14 mouse cellular contexts compared by ENCODE assay signal in genomic region chr1:85969519-85969918, GRCm38 (mm10). TPM values are rescaled to one million over a fixed set of nuclear protein-coding genes. Genes with fewer than 3 reads are reported as not detected.
DNase-seq lines count a peak whose midpoint lies in the region; ATAC-seq and TF ChIP-seq lines count a peak whose summit lies in the region.
"Had no signal": no experiment of that assay in that cellular context is flagged by ENCODE, and none has a peak within 500 bp of the region (broad histone marks: within the 10 kb centered on the region; RNA-seq: fewer than 3 reads in every experiment).

No protein-coding gene starts in this region.

- H3K27me3 ChIP-seq in neural tube, embryonic 12.5 days (replicated peaks) = no peaks in the 10 kb centered on the region
- no peaks in the 10 kb centered on the region for H3K27me3 ChIP-seq in forebrain, postnatal 0 days (ENCODE audit: insufficient read depth, low read length)
- H3K27me3 ChIP-seq in neural tube, embryonic 15.5 days (replicated peaks) = no peaks in the 10 kb centered on the region
- H3K27me3 ChIP-seq: liver, embryonic 13.5 days; midbrain, embryonic 12.5 days had no signal

- no peaks in the 10 kb centered on the region for H3K36me3 ChIP-seq in neural tube, embryonic 12.5 days
- no peaks in the 10 kb centered on the region for H3K36me3 ChIP-seq in forebrain, postnatal 0 days (ENCODE audit: insufficient read depth)
- no peaks in the 10 kb centered on the region for H3K36me3 ChIP-seq in neural tube, embryonic 15.5 days
- H3K36me3 ChIP-seq: liver, embryonic 13.5 days; midbrain, embryonic 12.5 days had no signal

- H3K4me2 ChIP-seq in neural tube, embryonic 12.5 days (replicated peaks) = no peak overlapping the region
- no peak overlapping the region for H3K4me2 ChIP-seq in forebrain, postnatal 0 days (ENCODE audit: low read depth)
- H3K4me2 ChIP-seq in neural tube, embryonic 15.5 days = no peak overlapping the region
- H3K4me2 ChIP-seq: liver, embryonic 13.5 days; midbrain, embryonic 12.5 days had no signal

- peak; percentile 30 to 33 for DNase-seq in frontal cortex, postnatal 14 days (ENCODE audit: low spot score in 2 of 2)
- DNase-seq in neural tube, embryonic 10.5 days (ENCODE audit: extremely low spot score, low spot score) = no peak
- DNase-seq in forebrain, postnatal 0 days = peak; percentile 70
- DNase-seq in adrenal gland, adult 8-10 months = no peak
- no peak for DNase-seq in gastrocnemius, postnatal 25 days
- DNase-seq: kidney, postnatal 10 days; liver, embryonic 13.5 days; thymus, postnatal 14 days had no signal

- no peak overlapping the region for H3K9ac ChIP-seq in neural tube, embryonic 12.5 days
- no peak overlapping the region for H3K9ac ChIP-seq in forebrain, postnatal 0 days
- no peak overlapping the region for H3K9ac ChIP-seq in neural tube, embryonic 15.5 days (replicated peaks)
- H3K9ac ChIP-seq: liver, embryonic 13.5 days; midbrain, embryonic 12.5 days had no signal

- H3K9me3 ChIP-seq in neural tube, embryonic 12.5 days = no peaks in the 10 kb centered on the region
- H3K9me3 ChIP-seq in forebrain, postnatal 0 days (ENCODE audit: low read length) = no peaks in the 10 kb centered on the region
- H3K9me3 ChIP-seq in neural tube, embryonic 15.5 days (replicated peaks) = no peaks in the 10 kb centered on the region
- H3K9me3 ChIP-seq: liver, embryonic 13.5 days; midbrain, embryonic 12.5 days had no signal

- H3K4me3 ChIP-seq in neural tube, embryonic 12.5 days = no peak overlapping the region
- H3K4me3 ChIP-seq in forebrain, postnatal 0 days (ENCODE audit: low read depth, low read length) = no peak overlapping the region
- H3K4me3 ChIP-seq in neural tube, embryonic 15.5 days (replicated peaks) = no peak overlapping the region
- H3K4me3 ChIP-seq: liver, embryonic 13.5 days; midbrain, embryonic 12.5 days had no signal

- H3K27ac ChIP-seq in neural tube, embryonic 12.5 days = no peak overlapping the region
- peak overlapping the region; percentile 40; the same call in 1 of the 2 replicates for H3K27ac ChIP-seq in forebrain, postnatal 0 days (ENCODE audit: low read depth, low read length)
- H3K27ac ChIP-seq in neural tube, embryonic 15.5 days (replicated peaks) = peak overlapping the region; percentile 54
- H3K27ac ChIP-seq: liver, embryonic 13.5 days; midbrain, embryonic 12.5 days had no signal

- 83% methylated on average over 1 of the region's 1 CpGs for WGBS in neural tube, embryonic 12.5 days
- WGBS in forebrain, postnatal 0 days = 20% methylated on average over 1 of the region's 1 CpGs
- 67% methylated on average over 1 of the region's 1 CpGs for WGBS in neural tube, embryonic 15.5 days

- no peak for TF ChIP-seq CTCF in forebrain, postnatal 0 days (IDR thresholded peaks at IDR 0.05; ENCODE audit: low read depth)

- no peak for ATAC-seq in frontal cortex, adult (ENCODE audit: low TSS enrichment)
- peak; percentile 56; the same call in 1 of the 2 replicates for ATAC-seq in neural tube, embryonic 12.5 days (ENCODE audit: low FRiP score, low read depth)
- ATAC-seq in forebrain, postnatal 0 days = peak; percentile 82
- ATAC-seq in neural tube, embryonic 15.5 days (ENCODE audit: low FRiP score) = peak; percentile 74; the same call in 1 of the 2 replicates

- H3K4me1 ChIP-seq in neural tube, embryonic 12.5 days = no peaks in the 10 kb centered on the region
- no peaks in the 10 kb centered on the region for H3K4me1 ChIP-seq in forebrain, postnatal 0 days (ENCODE audit: insufficient read depth)
- no peaks in the 10 kb centered on the region for H3K4me1 ChIP-seq in neural tube, embryonic 15.5 days
- H3K4me1 ChIP-seq: liver, embryonic 13.5 days; midbrain, embryonic 12.5 days had no signal

RNA-seq across cellular contexts. Expression of gene Gpr55, which starts 8.7 kb away (rescaled TPM):
- polyA plus RNA-seq in neural tube, embryonic 12.5 days (2016; fragmentation: Nextera tagmentation; extraction: Ambion mirVana) = 0.08 TPM in 1 of 2 replicates, not detected in the other
- 0.05 and 0.08 TPM in 2 replicates for total RNA-seq in forebrain, postnatal 0 days (2014; rRNA removed)
- polyA plus RNA-seq in forebrain, postnatal 0 days (2015; fragmentation: Nextera tagmentation; extraction: Ambion mirVana) = 0.08 and 0.12 TPM in 2 replicates
- 0.10 and 0.19 TPM in 2 replicates for polyA plus RNA-seq in neural tube, embryonic 15.5 days (2015; fragmentation: Nextera tagmentation; extraction: Ambion mirVana)
- 1 to 10 TPM; 3.1 to 7.8 (median 5.1) TPM for total RNA-seq in adrenal gland, adult 8-10 months (2022)
- not detected for total RNA-seq in gastrocnemius, postnatal 25 days (2021)
- polyA plus RNA-seq: heart, postnatal 0 days had no signal

RNA-seq across cellular contexts. Expression of gene 4933407L21Rik, which starts 41.2 kb away (rescaled TPM):
- polyA plus RNA-seq in neural tube, embryonic 12.5 days (2016; fragmentation: Nextera tagmentation; extraction: Ambion mirVana) = 1.0 and 1.6 TPM in 2 replicates
- total RNA-seq in forebrain, postnatal 0 days (2014; rRNA removed) = 6.7 and 9.8 TPM in 2 replicates
- 6.2 and 8.6 TPM in 2 replicates for polyA plus RNA-seq in forebrain, postnatal 0 days (2015; fragmentation: Nextera tagmentation; extraction: Ambion mirVana)
- 6.7 and 6.8 TPM in 2 replicates for polyA plus RNA-seq in neural tube, embryonic 15.5 days (2015; fragmentation: Nextera tagmentation; extraction: Ambion mirVana)
- total RNA-seq in adrenal gland, adult 8-10 months (2022) = 1 to 10 TPM in 1 of 4 experiments, under 1 TPM in 1, not detected in 2; 0.30 to 1.3 TPM
- not detected for total RNA-seq in gastrocnemius, postnatal 25 days (2021)
- polyA plus RNA-seq: heart, postnatal 0 days; liver, embryonic 13.5 days; small intestine, adult 2 months had no signal

RNA-seq across cellular contexts. Expression of gene Spata3, which starts 47.1 kb away (rescaled TPM):
- not detected in 2 replicates for polyA plus RNA-seq in neural tube, embryonic 12.5 days (2016; fragmentation: Nextera tagmentation; extraction: Ambion mirVana)
- 0.54 TPM in 1 of 2 replicates, not detected in the other for total RNA-seq in forebrain, postnatal 0 days (2014; rRNA removed)
- 0.92 and 0.94 TPM in 2 replicates for polyA plus RNA-seq in forebrain, postnatal 0 days (2015; fragmentation: Nextera tagmentation; extraction: Ambion mirVana)
- polyA plus RNA-seq in neural tube, embryonic 15.5 days (2015; fragmentation: Nextera tagmentation; extraction: Ambion mirVana) = 0.41 and 0.60 TPM in 2 replicates
- not detected for total RNA-seq in adrenal gland, adult 8-10 months (2022)
- total RNA-seq in gastrocnemius, postnatal 25 days (2021) = not detected
- polyA plus RNA-seq: heart, postnatal 0 days; small intestine, adult 2 months had no signal

Comparison
In these comparisons a context has a peak if more than half of its experiments do, and no peak if none do; other contexts are left out.
1. DNase-seq: peak in frontal cortex, postnatal 14 days (2 of 2) and forebrain, postnatal 0 days (single experiment); none in neural tube, embryonic 10.5 days (single experiment), adrenal gland, adult 8-10 months (single experiment) and gastrocnemius, postnatal 25 days (single experiment).